In genomic region chr2:116067711-116068110, GRCm38 (mm10) we compare ENCODE assay signal across 9 mouse cellular contexts. TPM values are rescaled to one million over a fixed set of nuclear protein-coding genes. Genes with fewer than 3 reads are reported as not detected.
DNase-seq lines count a peak whose midpoint lies in the region; ATAC-seq and TF ChIP-seq lines count a peak whose summit lies in the region.
"Had no signal": no experiment of that assay in that cellular context is flagged by ENCODE, and none has a peak within 500 bp of the region (broad histone marks: within the 10 kb centered on the region; RNA-seq: fewer than 3 reads in every experiment).

No protein-coding gene starts in this region.

- peak overlapping the region; percentile 62 for H3K27ac ChIP-seq in left cerebral cortex, adult 2 months
- peak overlapping the region; percentile 99 for H3K27ac ChIP-seq in forebrain, embryonic 14.5 days (ENCODE audit: low read depth, low read length)
- peak overlapping the region; percentile 76 for H3K27ac ChIP-seq in limb, embryonic 11.5 days (replicated peaks; ENCODE audit: low read depth, low read length)
- peak overlapping the region; percentile 96 for H3K27ac ChIP-seq in neural tube, embryonic 12.5 days

- intact Hi-C loops in left cerebral cortex, adult 2 months (cut with DNase I), result no loop called here

- H3K36me3 ChIP-seq in forebrain, embryonic 14.5 days (ENCODE audit: control insufficient read depth, insufficient read depth, low read length), result no peaks in the 10 kb centered on the region
- H3K36me3 ChIP-seq in limb, embryonic 11.5 days (ENCODE audit: control insufficient read depth, insufficient read depth, low read length), result no peaks in the 10 kb centered on the region
- H3K36me3 ChIP-seq in neural tube, embryonic 12.5 days, result no peaks in the 10 kb centered on the region

- no peak for DNase-seq in left cerebral cortex, adult 2 months (ENCODE audit: extremely low spot score in 1 of 2, low spot score in 2 of 2)
- no peak for DNase-seq in left cerebral cortex, adult 8-10 months (ENCODE audit: low spot score in 2 of 2)
- peak; percentile 64 for DNase-seq in forebrain, embryonic 14.5 days (ENCODE audit: low spot score)
- DNase-seq in limb, embryonic 11.5 days (ENCODE audit: low spot score), result peak; percentile 68
- no peak for DNase-seq in left cerebral cortex, adult 9 months (ENCODE audit: low spot score in 2 of 2)

- H3K4me1 ChIP-seq in forebrain, embryonic 14.5 days (ENCODE audit: control insufficient read depth, insufficient read depth, low read length), result no peaks in the 10 kb centered on the region
- 0 out of 2 replicates have a peak, but pooled peaks cover 8% of the 10 kb centered on the region for H3K4me1 ChIP-seq in limb, embryonic 11.5 days (ENCODE audit: control insufficient read depth, insufficient read depth, low read length)
- peaks cover 12% of the 10 kb centered on the region for H3K4me1 ChIP-seq in neural tube, embryonic 12.5 days

- WGBS in forebrain, embryonic 14.5 days, result 2% methylated on average over 15 of the region's 15 CpGs
- WGBS in limb, embryonic 11.5 days, result 0% methylated on average over 15 of the region's 15 CpGs
- 1% methylated on average over 15 of the region's 15 CpGs for WGBS in neural tube, embryonic 12.5 days

- no peaks in the 10 kb centered on the region for H3K27me3 ChIP-seq in forebrain, embryonic 14.5 days (replicated peaks; ENCODE audit: control insufficient read depth, insufficient read depth, low read length)
- H3K27me3 ChIP-seq in limb, embryonic 11.5 days (ENCODE audit: control insufficient read depth, insufficient read depth, low read length), result peaks cover 23% of the 10 kb centered on the region
- no peaks in the 10 kb centered on the region; the same call in 1 of the 2 replicates for H3K27me3 ChIP-seq in neural tube, embryonic 12.5 days (replicated peaks)

- H3K9ac ChIP-seq in forebrain, embryonic 14.5 days (ENCODE audit: low read length), result peak overlapping the region; percentile 99
- peak overlapping the region; percentile 60 for H3K9ac ChIP-seq in limb, embryonic 11.5 days (ENCODE audit: low read length)
- H3K9ac ChIP-seq in neural tube, embryonic 12.5 days, result peak overlapping the region; percentile 97

- no peak for TF ChIP-seq CTCF in left cerebral cortex, adult 2 months (IDR thresholded peaks at IDR 0.05)

- ATAC-seq in forebrain, embryonic 14.5 days, result no peak
- no peak for ATAC-seq in limb, embryonic 11.5 days (ENCODE audit: insufficient number of reproducible peaks, low FRiP score, low TSS enrichment, low read depth)
- no peak for ATAC-seq in neural tube, embryonic 12.5 days (ENCODE audit: low FRiP score, low read depth)
- ATAC-seq in megakaryocyte-erythroid progenitor cell, adult 5-6 weeks (replicated peaks; ENCODE audit: low FRiP score, low TSS enrichment, poor library complexity, severe bottlenecking), result no peak
- ATAC-seq in activated CD4-positive, CD25-positive, alpha-beta regulatory T cell, adult 4 months, result no peak

- H3K4me3 ChIP-seq in left cerebral cortex, adult 2 months, result peak overlapping the region; percentile 39
- peak overlapping the region; percentile 70 for H3K4me3 ChIP-seq in forebrain, embryonic 14.5 days (ENCODE audit: low read depth, low read length)
- H3K4me3 ChIP-seq in limb, embryonic 11.5 days (ENCODE audit: low read depth, low read length), result peak overlapping the region; percentile 64
- peak overlapping the region; percentile 82 for H3K4me3 ChIP-seq in neural tube, embryonic 12.5 days

- peak overlapping the region; percentile 81 for H3K4me2 ChIP-seq in forebrain, embryonic 14.5 days (ENCODE audit: low read length)
- H3K4me2 ChIP-seq in limb, embryonic 11.5 days (ENCODE audit: low read depth, severe bottlenecking), result peak overlapping the region; percentile 89
- peak overlapping the region; percentile 87 for H3K4me2 ChIP-seq in neural tube, embryonic 12.5 days (replicated peaks)

- no peaks in the 10 kb centered on the region for H3K9me3 ChIP-seq in forebrain, embryonic 14.5 days (replicated peaks; ENCODE audit: control insufficient read depth, low read length)
- H3K9me3 ChIP-seq in limb, embryonic 11.5 days (ENCODE audit: control insufficient read depth, low read length), result no peaks in the 10 kb centered on the region
- no peaks in the 10 kb centered on the region for H3K9me3 ChIP-seq in neural tube, embryonic 12.5 days

RNA-seq across cellular contexts. Expression of gene Meis2, which starts 2.1 kb away (rescaled TPM):
- 100 to 1,000 TPM; 110 to 116 TPM for total RNA-seq in left cerebral cortex, adult 2 months (2021)
- total RNA-seq in left cerebral cortex, adult 8-10 months (2022), result 100 to 1,000 TPM; 141 to 190 (median 171) TPM
- polyA plus RNA-seq in forebrain, embryonic 14.5 days (2014; fragmentation: Nextera tagmentation; extraction: Ambion mirVana), result 99.1 and 114 TPM in 2 replicates
- 51.4 and 53.9 TPM in 2 replicates for polyA plus RNA-seq in limb, embryonic 11.5 days (2014; fragmentation: Nextera tagmentation; extraction: Ambion mirVana)
- 108 and 120 TPM in 2 replicates for polyA plus RNA-seq in neural tube, embryonic 12.5 days (2016; fragmentation: Nextera tagmentation; extraction: Ambion mirVana)
- total RNA-seq in megakaryocyte-erythroid progenitor cell, adult 5-6 weeks (2014; fragmentation: Nextera tagmentation), result not detected in 2 replicates
- total RNA-seq in megakaryocyte-erythroid progenitor cell, adult 5-6 weeks (2017), result 0.46 TPM in 1 of 2 replicates, not detected in the other
- under 1 TPM in 1 of 2 experiments, not detected in 1; 0.26 TPM for polyA plus RNA-seq in activated CD4-positive, CD25-positive, alpha-beta regulatory T cell, adult 4 months (2017; shearing (Covaris generic))
- total RNA-seq: neutrophil, adult 5-6 weeks had no signal

Comparison
In these comparisons a context has a peak if more than half of its experiments do, and no peak if none do; other contexts are left out.
1. DNase-seq: peak in forebrain, embryonic 14.5 days (single experiment) and limb, embryonic 11.5 days (single experiment); none in left cerebral cortex, adult 2 months (0 of 2), left cerebral cortex, adult 8-10 months (0 of 2) and left cerebral cortex, adult 9 months (0 of 2).
2. RNA of gene Meis2, which starts 2.1 kb away (polyA plus RNA-seq): 108 to 120 TPM in neural tube, embryonic 12.5 days, 99.1 to 114 TPM in forebrain, embryonic 14.5 days and 51.4 to 53.9 TPM in limb, embryonic 11.5 days; 0.26 TPM in activated CD4-positive, CD25-positive, alpha-beta regulatory T cell, adult 4 months; every median in the first group is over 10 times any median in the second.
3. Peak in every context shown above with its lines, with median percentiles within 50 percentile points of each other: H3K27ac ChIP-seq, H3K4me3 ChIP-seq, H3K4me2 ChIP-seq and H3K9ac ChIP-seq.